Mouse (Mus musculus) WW6 (cell line): Measurements from ENCODE around the gene Dennd2c.

ENCODE experiments used
- DNase-seq: peaks from one replicate; pipeline ENCODE4 v3.0.0-alpha.2; 2013; ENCODE audit warnings: low read depth, low spot score

Dennd2c gene

GRCm38 (mm10) chr3:103102454-103103390, at the start of gene Dennd2c:
TSS of gene Dennd2c (plus strand) at chr3:103102604.
- DNase-seq, result peak; percentile 83

- no peak for DNase-seq
Observed at GRCm38 (mm10) chr3:103056016-103056595, 46.3 kb upstream of the Dennd2c start.

- peak; percentile 14 for DNase-seq
Observed at GRCm38 (mm10) chr3:103057752-103058151, 44.7 kb upstream of the Dennd2c start.

GRCm38 (mm10) chr3:103058207-103059157, 43.9 kb upstream of the Dennd2c start, which contains the start of gene Nras:
TSS of gene Nras (plus strand) at chr3:103058285.
- DNase-seq, result peak; percentile 85

GRCm38 (mm10) chr3:103066927-103067326, 35.5 kb upstream of the Dennd2c start:
- DNase-seq, result no peak

GRCm38 (mm10) chr3:103068971-103069370, 33.4 kb upstream of the Dennd2c start:
- DNase-seq, result no peak

GRCm38 (mm10) chr3:103073771-103074170, 28.6 kb upstream of the Dennd2c start, which contains the start of gene Ampd1:
TSS of gene Ampd1 (plus strand) at chr3:103074014.
- DNase-seq, result no peak

GRCm38 (mm10) chr3:103075871-103076270, 26.5 kb upstream of the Dennd2c start:
- DNase-seq, result no peak

GRCm38 (mm10) chr3:103076476-103076875, 25.9 kb upstream of the Dennd2c start:
- DNase-seq, result no peak

GRCm38 (mm10) chr3:103079301-103079700, 23.1 kb upstream of the Dennd2c start:
- DNase-seq, result no peak

GRCm38 (mm10) chr3:103081051-103081450, 21.4 kb upstream of the Dennd2c start:
- DNase-seq, result no peak

- DNase-seq, result no peak
Observed at GRCm38 (mm10) chr3:103081861-103082453, 20.4 kb upstream of the Dennd2c start.

- no peak for DNase-seq
Observed at GRCm38 (mm10) chr3:103082761-103083160, 19.6 kb upstream of the Dennd2c start.

- no peak for DNase-seq
Observed at GRCm38 (mm10) chr3:103085986-103086385, 16.4 kb upstream of the Dennd2c start.

GRCm38 (mm10) chr3:103091753-103092152, 10.7 kb upstream of the Dennd2c start:
- no peak for DNase-seq

- no peak for DNase-seq
Observed at GRCm38 (mm10) chr3:103098662-103099061, 3.7 kb upstream of the Dennd2c start.

GRCm38 (mm10) chr3:103099667-103100066, 2.7 kb upstream of the Dennd2c start:
- no peak for DNase-seq

GRCm38 (mm10) chr3:103100735-103101134, 1.7 kb upstream of the Dennd2c start:
- no peak for DNase-seq

- DNase-seq, result no peak
Observed at GRCm38 (mm10) chr3:103101194-103101593, 1.2 kb upstream of the Dennd2c start.

GRCm38 (mm10) chr3:103101909-103102308, 495 bp upstream of the Dennd2c start:
- no peak for DNase-seq

- DNase-seq, result no peak
Observed at GRCm38 (mm10) chr3:103107565-103108240, 5.3 kb downstream of the Dennd2c start.
